Mouse (Mus musculus) heart, embryonic 13.5 days (tissue): ENCODE measurements around the gene Csnka2ip. TPM values are rescaled to one million over a fixed set of nuclear protein-coding genes. Genes with fewer than 3 reads are reported as not detected.

Source experiments
- ATAC-seq: fragments of 200-750 bp; cut with Nextera tagmentation; 2 replicates; pipeline ENCODE4 v1.8.0; 2017; ENCODE audit warnings: moderate TSS enrichment; ENCODE audit not compliant: insufficient number of reproducible peaks, low FRiP score, low TSS enrichment; ENCODE audit errors: extremely low read depth
- H3K27ac ChIP-seq: fragments of 300-500 bp; sonication (generic); replicated peaks from 2 replicates; pipeline ENCODE4 v1.5.1; 2015; ENCODE audit warnings: moderate library complexity, mild to moderate bottlenecking, inconsistent platforms
- H3K27me3 ChIP-seq: fragments of 300-500 bp; sonication (generic); replicated peaks from 2 replicates; pipeline ENCODE4 v1.6.1; 2015; ENCODE audit warnings: mild to moderate bottlenecking, inconsistent platforms
- H3K36me3 ChIP-seq: fragments of 300-500 bp; sonication (generic); 2 replicates; pipeline ENCODE4 v1.6.1; 2015; ENCODE audit warnings: mild to moderate bottlenecking, inconsistent platforms
- H3K4me1 ChIP-seq: fragments of 300-500 bp; sonication (generic); 2 replicates; pipeline ENCODE4 v1.6.1; 2015; ENCODE audit warnings: inconsistent platforms
- H3K4me2 ChIP-seq: fragments of 300-500 bp; sonication (generic); 2 replicates; pipeline ENCODE4 v1.6.1; 2015; ENCODE audit warnings: inconsistent platforms, mild to moderate bottlenecking, moderate library complexity
- H3K4me3 ChIP-seq: fragments of 300-500 bp; sonication (generic); 2 replicates; pipeline ENCODE4 v1.5.1; 2015; ENCODE audit warnings: moderate library complexity, mild to moderate bottlenecking, inconsistent platforms
- H3K9ac ChIP-seq: fragments of 300-500 bp; sonication (generic); 2 replicates; pipeline ENCODE4 v1.6.1; 2015; ENCODE audit warnings: inconsistent platforms, mild to moderate bottlenecking, moderate library complexity
- H3K9me3 ChIP-seq: fragments of 300-500 bp; sonication (generic); 2 replicates; pipeline ENCODE4 v1.6.1; 2016; ENCODE audit warnings: inconsistent platforms
- WGBS: fragments of 180-500 bp; shearing (Covaris S2); methylation state at CpG from one replicate; pipeline ENCODE4 v1.1.7; 2015; ENCODE audit warnings: mixed read lengths; 5-methylcytosine and 5-hydroxymethylcytosine counted together
- polyA plus RNA-seq: library from polyadenylated mRNA; unstranded; fragments of >200 nt; fragmentation: Nextera tagmentation; extraction: Ambion mirVana; gene quantifications from 2 replicates; pipeline ENCODE4 v1.2.1, GENCODE M21; 2015

Gene Csnka2ip
- polyA plus RNA-seq, 1 experiment from 2014 or later: not detected

DNA sequence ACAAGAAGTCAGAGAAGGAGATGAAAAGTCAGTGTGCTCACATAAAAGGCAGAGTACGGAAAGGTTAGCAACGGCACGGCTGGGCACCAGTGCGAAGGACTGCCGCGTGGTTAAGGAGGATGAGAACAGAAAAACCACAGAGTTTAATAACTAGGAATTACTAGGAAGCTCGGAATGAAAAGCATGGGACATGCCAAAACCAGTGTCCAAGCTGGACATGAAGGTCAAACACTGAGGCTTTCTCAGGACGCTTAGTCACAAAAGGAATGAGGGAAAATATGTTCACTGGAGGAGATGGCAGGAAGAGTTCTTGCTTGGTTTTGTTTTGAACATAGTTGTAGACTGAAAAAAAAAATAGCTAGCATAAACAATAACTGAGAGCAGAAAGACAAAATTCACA is 32.7 kb downstream of the Csnka2ip start:
- Histone ChIP-seq H3K9me3 (no peaks in the 10 kb centered on the region), H3K4me3 (no peak overlapping the region), H3K27me3 (no peaks in the 10 kb centered on the region), H3K4me2 (no peak overlapping the region), H3K36me3 (no peaks in the 10 kb centered on the region), H3K9ac (no peak overlapping the region), H3K27ac (no peak overlapping the region), H3K4me1 (no peaks in the 10 kb centered on the region)
- 89% methylated on average over 8 of the region's 8 CpGs for WGBS
- no peak for ATAC-seq

DNA sequence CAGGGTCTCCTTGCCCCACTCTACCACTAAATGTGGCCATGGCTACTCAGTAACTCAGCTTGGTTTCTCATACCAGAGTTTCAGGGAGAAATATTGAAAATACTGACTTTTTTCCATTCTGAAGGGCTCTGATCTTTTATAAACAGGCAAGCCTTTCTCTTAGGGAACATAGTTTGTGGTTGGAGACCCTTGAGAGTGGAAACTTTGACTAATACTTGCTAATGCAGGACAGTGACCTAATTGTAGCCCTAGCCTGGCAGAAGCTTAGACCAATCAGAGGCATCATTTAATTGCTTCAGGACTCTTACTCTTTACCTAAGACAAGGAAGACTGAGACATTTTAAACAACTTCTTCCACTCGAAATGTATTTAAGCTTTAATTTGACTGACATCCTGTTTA is 39.1 kb downstream of the Csnka2ip start:
- H3K27me3 ChIP-seq: no peaks in the 10 kb centered on the region
- H3K4me1 ChIP-seq: no peaks in the 10 kb centered on the region
- no peak for ATAC-seq
- no peak overlapping the region for H3K4me3 ChIP-seq
- no peaks in the 10 kb centered on the region for H3K36me3 ChIP-seq
- H3K9me3 ChIP-seq: no peaks in the 10 kb centered on the region
- WGBS: 52% methylated on average over 1 of the region's 1 CpGs
- no peak overlapping the region for H3K4me2 ChIP-seq
- no peak overlapping the region for H3K9ac ChIP-seq
- no peak overlapping the region for H3K27ac ChIP-seq

DNA sequence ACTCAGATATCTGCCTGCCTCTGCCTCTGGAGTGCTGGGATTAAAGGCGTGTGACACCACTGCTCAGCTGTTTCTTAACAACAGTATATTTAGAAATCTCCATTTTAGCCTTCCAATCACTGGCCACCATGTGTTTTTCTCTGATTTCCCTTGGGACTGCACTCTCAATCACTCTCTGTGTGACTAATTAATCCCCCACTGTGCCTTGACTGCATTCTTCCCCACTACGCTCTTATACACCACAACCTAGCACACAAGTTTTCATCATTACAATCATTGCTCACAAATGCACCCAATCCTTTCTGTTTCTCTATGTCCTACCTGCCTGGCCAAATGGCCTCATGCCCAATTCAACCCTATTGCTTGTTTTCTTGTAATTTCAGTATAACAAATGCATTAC is 43.7 kb downstream of the Csnka2ip start:
- Histone ChIP-seq H3K27me3 (no peaks in the 10 kb centered on the region), H3K36me3 (no peaks in the 10 kb centered on the region), H3K9ac (no peak overlapping the region), H3K27ac (no peak overlapping the region), H3K9me3 (no peaks in the 10 kb centered on the region), H3K4me1 (no peaks in the 10 kb centered on the region), H3K4me2 (no peak overlapping the region), H3K4me3 (no peak overlapping the region)
- 83% methylated on average over 2 of the region's 2 CpGs for WGBS
- no peak for ATAC-seq

DNA sequence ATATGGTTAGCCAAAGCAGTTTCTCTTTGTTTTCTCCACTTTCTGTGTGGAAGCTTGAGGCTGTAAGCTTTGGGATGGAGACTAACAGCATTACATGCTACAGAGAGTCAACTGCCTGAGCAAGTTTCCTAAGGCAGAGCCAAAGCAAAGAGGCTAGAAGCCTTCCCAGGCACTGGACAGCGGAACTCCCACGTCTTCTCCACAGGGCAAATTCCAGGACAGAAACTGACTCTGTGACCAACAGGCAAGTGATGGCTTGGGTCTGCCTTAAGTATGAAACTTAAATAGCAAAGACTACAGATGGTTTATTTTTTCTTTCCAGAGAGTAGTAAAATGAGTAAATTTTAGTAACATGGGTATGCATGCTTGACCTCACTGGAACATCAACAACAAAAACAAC is 75.3 kb downstream of the Csnka2ip start:
- ATAC-seq: no peak
- no peak overlapping the region for H3K9ac ChIP-seq
- WGBS: 76% methylated on average over 2 of the region's 2 CpGs
- no peaks in the 10 kb centered on the region for H3K36me3 ChIP-seq
- H3K4me1 ChIP-seq: no peaks in the 10 kb centered on the region
- no peak overlapping the region for H3K4me2 ChIP-seq
- no peak overlapping the region for H3K4me3 ChIP-seq
- no peak overlapping the region for H3K27ac ChIP-seq
- H3K27me3 ChIP-seq: no peaks in the 10 kb centered on the region
- H3K9me3 ChIP-seq: no peaks in the 10 kb centered on the region

DNA sequence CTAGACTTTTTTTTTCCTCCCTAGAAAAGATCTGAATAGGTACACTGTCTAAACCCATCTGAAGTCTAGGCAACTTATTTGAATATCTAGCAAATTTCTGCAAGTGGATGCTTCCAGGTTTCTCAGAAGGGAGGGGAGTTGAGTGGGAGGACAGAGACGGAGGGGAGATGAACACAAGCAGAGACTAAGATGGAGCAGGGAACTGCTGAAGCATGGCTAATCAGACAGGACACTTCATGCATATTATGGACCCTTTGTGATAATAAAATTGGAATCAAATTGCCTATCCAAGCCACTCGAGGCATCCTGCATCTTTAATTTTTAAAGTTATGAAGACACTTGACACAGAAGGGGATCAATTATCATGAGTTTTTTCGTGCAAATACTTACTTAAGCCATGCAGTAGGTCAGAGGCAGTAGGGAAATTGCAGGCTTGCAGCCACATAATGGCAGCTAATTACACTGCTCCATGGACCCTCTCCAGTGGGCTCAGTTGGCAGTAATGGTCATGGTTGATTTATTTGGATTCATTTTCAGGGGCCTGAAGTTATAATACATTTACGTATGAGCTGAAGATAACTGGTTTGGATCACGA is 78.1 kb downstream of the Csnka2ip start:
- Histone ChIP-seq H3K27me3 (no peaks in the 10 kb centered on the region), H3K27ac (no peak overlapping the region), H3K4me2 (no peak overlapping the region), H3K4me3 (no peak overlapping the region), H3K9me3 (no peaks in the 10 kb centered on the region), H3K4me1 (no peaks in the 10 kb centered on the region), H3K9ac (no peak overlapping the region), H3K36me3 (no peaks in the 10 kb centered on the region)
- ATAC-seq: no peak
- 64% methylated on average over 5 of the region's 5 CpGs for WGBS

DNA sequence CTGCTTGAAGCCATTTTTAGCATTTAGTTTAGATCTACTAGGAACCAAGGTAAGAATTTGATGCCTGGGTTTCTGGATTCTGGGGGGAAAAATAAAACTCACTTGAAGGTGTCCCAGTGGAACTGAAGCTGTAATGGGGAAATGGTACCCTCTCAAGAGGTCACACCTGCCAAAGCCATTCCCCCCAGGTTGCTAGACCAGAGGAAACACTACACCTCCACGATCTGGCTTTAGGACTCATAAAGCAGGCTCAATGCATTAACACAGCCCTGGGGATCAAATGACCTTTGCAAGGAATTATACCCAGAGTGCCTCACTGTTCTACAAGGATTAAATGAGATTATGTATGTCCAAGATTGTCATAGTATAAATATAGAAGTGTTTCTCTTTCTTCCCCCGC is 88.8 kb downstream of the Csnka2ip start:
- no peak for ATAC-seq
- H3K27me3 ChIP-seq: no peaks in the 10 kb centered on the region
- 0 out of 2 replicates have a peak, but pooled peaks cover 3% of the 10 kb centered on the region for H3K4me1 ChIP-seq
- H3K36me3 ChIP-seq: no peaks in the 10 kb centered on the region
- H3K4me2 ChIP-seq: no peak overlapping the region
- H3K9ac ChIP-seq: no peak overlapping the region
- no peaks in the 10 kb centered on the region for H3K9me3 ChIP-seq
- H3K4me3 ChIP-seq: no peak overlapping the region
- 63% methylated on average over 2 of the region's 2 CpGs for WGBS
- no peak overlapping the region for H3K27ac ChIP-seq

Other genes with a start within 250 kb of the Csnka2ip start
- 12.9 and 16.0 TPM in 2 replicates for gene 4930453N24Rik, start 168.8 kb upstream of the Csnka2ip start, polyA plus RNA-seq
- 4.4 and 5.1 TPM in 2 replicates for gene Zfp654, start 249.2 kb upstream of the Csnka2ip start, polyA plus RNA-seq
- 42.7 and 44.0 TPM in 2 replicates for gene Cggbp1, start 249.6 kb upstream of the Csnka2ip start, polyA plus RNA-seq